Mouse (Mus musculus): Measurements from ENCODE around the gene Unc79.

- TF ChIP-seq CTCF (IDR thresholded peaks at IDR 0.05; ENCODE audit: low read depth) (no peak), EP300 (optimal IDR thresholded peaks at IDR 0.05) (no peak)
Observed at GRCm38 (mm10) chr12:103042711-103043110, 94.1 kb downstream of the Unc79 start.
